Mouse (Mus musculus) monocyte, adult 5-6 weeks (primary cell): ENCODE measurements around the gene Dgcr2. TPM values are rescaled to one million over a fixed set of nuclear protein-coding genes. Genes with fewer than 3 reads are reported as not detected.

Source experiments
- ATAC-seq: fragments of 153-309, 156-312 bp; replicated peaks from 2 replicates; pipeline ENCODE4 v1.8.0; 2017; ENCODE audit warnings: mild to moderate bottlenecking; ENCODE audit not compliant: low TSS enrichment, insufficient number of reproducible peaks, severe bottlenecking, poor library complexity, low FRiP score
- total RNA-seq: library from RNA; stranded (forward); fragments of 200-1000, 200-491, 200-594 nt; gene quantifications from 3 replicates; pipeline ENCODE4 v1.2.3, GENCODE M21; 2017

Dgcr2 gene
- total RNA-seq, 1 experiment from 2014 or later, result 24.9 TPM

GRCm38 (mm10) chr16:17798321-17799180, 99.8 kb downstream of the Dgcr2 start:
- no peak for ATAC-seq

DNA sequence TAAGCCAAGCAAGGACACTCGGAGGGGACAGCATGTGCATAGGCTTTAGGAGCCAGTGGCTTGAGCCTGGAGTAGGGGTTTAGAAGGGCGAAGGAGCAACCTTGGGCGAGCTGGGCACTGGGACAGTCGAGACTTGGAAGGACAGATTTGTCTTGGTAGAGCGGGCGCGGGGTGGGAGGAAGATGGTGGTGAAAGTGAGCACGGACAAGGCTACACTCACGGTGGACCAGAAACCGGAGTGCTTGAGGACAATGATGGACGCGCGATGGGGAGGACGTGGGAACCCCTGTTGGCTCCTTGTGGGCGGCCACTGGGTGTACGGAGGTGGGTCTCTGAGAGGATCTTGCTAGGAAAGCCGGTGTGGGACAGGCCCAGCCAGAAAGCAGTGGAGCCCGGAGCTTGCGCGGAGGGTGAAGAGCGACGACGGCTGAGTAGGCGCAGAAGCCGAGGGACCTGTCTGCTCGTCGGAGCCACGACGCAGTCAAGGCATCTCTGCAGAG, 100.5 kb downstream of the Dgcr2 start:
- no peak for ATAC-seq

DNA sequence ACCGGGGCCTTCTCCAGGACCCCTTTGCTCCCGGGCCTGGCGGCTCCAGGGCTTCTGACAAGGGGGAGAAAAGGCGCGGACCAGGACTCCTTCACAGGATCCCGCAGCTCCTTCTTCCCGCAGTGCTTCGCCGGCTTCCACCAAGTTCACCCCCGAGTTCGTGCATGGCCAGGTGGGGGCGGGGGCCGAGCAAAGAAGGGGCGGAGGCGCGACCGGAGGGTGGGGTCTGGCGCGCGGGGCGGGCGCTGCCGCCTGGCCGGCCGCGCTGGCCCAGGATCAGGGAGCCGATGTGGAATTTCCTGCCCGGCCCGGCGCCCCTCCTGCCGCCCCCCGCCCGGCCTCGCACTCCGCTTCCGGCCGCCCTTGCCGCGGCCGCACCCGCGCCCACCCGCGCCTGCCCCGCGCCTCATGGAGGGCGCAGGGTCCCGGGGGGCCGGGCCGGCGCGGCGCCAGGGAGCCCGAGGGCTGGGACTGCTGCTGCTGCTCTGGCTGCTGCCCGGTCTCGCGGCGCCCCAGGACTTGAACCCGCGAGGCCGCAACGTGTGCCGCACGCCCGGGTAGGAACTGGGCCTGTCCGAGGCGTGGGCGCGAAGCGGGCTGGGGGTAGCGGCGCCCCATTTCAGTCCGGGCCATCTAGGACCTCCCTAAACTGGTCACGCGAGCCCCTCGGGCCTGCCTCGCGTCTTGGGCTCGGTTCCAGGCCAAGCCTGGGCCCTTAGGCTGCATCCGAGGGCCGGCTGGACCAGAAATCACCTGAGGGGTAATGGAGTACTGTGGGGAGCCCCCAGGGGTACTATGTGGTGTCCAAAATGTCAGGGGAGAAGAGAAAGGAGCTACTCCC, 101.2 kb downstream of the Dgcr2 start, which contains the start of gene Scarf2:
Scarf2 (plus strand) TSS at position 312 of the 841 bp plus-strand sequence.
- no peak for ATAC-seq

DNA sequence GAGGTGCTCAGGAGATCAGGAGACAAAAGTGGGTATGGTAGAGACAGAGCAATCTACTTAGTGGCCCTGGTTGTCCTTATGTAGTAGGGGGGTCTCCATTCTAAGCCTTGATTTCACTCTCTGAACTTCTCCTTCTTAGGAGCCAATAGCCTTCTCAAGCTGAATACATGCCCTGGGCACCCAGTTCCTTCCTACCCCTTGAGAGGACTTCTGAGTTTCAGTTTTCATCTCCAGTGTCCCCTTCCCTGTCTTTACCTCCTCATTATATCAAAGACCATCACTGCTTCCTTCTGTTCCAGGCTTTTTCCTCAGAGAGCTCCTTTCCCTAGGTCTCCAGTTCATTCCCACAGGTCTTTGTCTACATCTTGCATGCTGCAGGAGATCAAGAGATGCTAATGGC, 101.8 kb downstream of the Dgcr2 start:
- no peak for ATAC-seq

GRCm38 (mm10) chr16:17795643-17796042, 102.7 kb downstream of the Dgcr2 start:
- no peak for ATAC-seq

- no peak for ATAC-seq
Measured at GRCm38 (mm10) chr16:17794047-17794446, 104.3 kb downstream of the Dgcr2 start.

DNA sequence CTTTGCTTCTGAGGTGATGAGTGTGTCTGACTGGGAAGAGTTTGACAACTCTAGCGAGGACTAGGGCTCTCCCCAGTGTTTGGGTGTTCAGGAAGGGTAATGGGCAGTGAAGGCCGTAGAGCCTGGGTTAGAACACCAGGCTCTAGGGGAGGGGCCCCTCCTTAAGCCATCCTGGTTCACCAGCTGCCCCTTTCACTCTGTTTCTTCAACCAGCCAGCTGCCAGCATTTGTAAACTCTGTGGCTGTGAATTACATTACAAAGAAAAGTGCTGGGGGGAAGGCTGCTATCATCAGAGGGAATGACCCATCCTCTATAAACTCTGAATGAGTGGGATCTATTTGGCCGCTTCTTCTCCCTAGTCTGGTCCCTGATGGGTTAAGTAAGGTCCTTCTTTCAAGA, 105.6 kb downstream of the Dgcr2 start:
- no peak for ATAC-seq

Other genes with a start within 250 kb of the Dgcr2 start
- gene Med15, start 165.7 kb downstream of the Dgcr2 start, total RNA-seq, result 55.5 to 92.1 TPM (median 65.8 TPM) in 3 replicates
- 5.0 to 8.2 TPM (median 6.7 TPM) in 3 replicates for gene Klhl22, start 138.9 kb downstream of the Dgcr2 start, total RNA-seq
- 0.19 to 0.21 TPM in 2 of 3 replicates, not detected in the other for gene Scarf2, start 101.3 kb downstream of the Dgcr2 start, total RNA-seq
- gene B830017H08Rik, start 65.4 kb downstream of the Dgcr2 start, total RNA-seq, result not detected in 3 replicates
- gene Car15, start 60.2 kb downstream of the Dgcr2 start, total RNA-seq, result 0.43 to 7.7 TPM (median 6.5 TPM) in 3 replicates
- 2.1 to 2.9 TPM (median 2.5 TPM) in 3 replicates for gene Gm20518, start 6.9 kb downstream of the Dgcr2 start, total RNA-seq
- 0.67 TPM in 1 of 3 replicates, not detected in the others for gene Tssk1, start 4.3 kb downstream of the Dgcr2 start, total RNA-seq
- gene Tssk2, start 75 bp upstream of the Dgcr2 start, total RNA-seq, result 2.2 TPM in 1 of 3 replicates, not detected in the others
- gene Ess2, start 12.8 kb upstream of the Dgcr2 start, total RNA-seq, result 35.2 to 48.5 TPM (median 39.7 TPM) in 3 replicates
- gene Gsc2, start 16.5 kb upstream of the Dgcr2 start, total RNA-seq, result not detected in 3 replicates
- 28.5 to 36.6 TPM (median 33.8 TPM) in 3 replicates for gene Slc25a1, start 29.7 kb upstream of the Dgcr2 start, total RNA-seq
- not detected in 3 replicates for gene Vpreb2, start 81.9 kb upstream of the Dgcr2 start, total RNA-seq
- 0.67 to 3.5 TPM (median 1.3 TPM) in 3 replicates for gene Dgcr6, start 154.3 kb upstream of the Dgcr2 start, total RNA-seq
- gene Prodh, start 191.6 kb upstream of the Dgcr2 start, total RNA-seq, result 6.4 to 11.0 TPM (median 7.1 TPM) in 3 replicates
- 0.38 TPM in 1 of 3 replicates, not detected in the others for gene Rtn4r, start 229.1 kb upstream of the Dgcr2 start, total RNA-seq